Mouse (Mus musculus) intestine, embryonic 15.5 days (tissue): ENCODE measurements around the gene Ythdf1. TPM values are rescaled to one million over a fixed set of nuclear protein-coding genes. Genes with fewer than 3 reads are reported as not detected.

Experiments
- ATAC-seq: fragments of 200-750 bp; cut with Nextera tagmentation; 2 replicates; pipeline ENCODE4 v1.8.0; 2017; ENCODE audit warnings: moderate TSS enrichment, moderate library complexity
- H3K27ac ChIP-seq: fragments of 300-500 bp; sonication (generic); 2 replicates; pipeline ENCODE4 v1.5.1; 2015; ENCODE audit warnings: mild to moderate bottlenecking, inconsistent platforms
- H3K27me3 ChIP-seq: fragments of 300-500 bp; sonication (generic); replicated peaks from 2 replicates; pipeline ENCODE4 v1.6.1; 2015; ENCODE audit warnings: inconsistent platforms
- H3K36me3 ChIP-seq: fragments of 300-500 bp; sonication (generic); 2 replicates; pipeline ENCODE4 v1.6.1; 2015; ENCODE audit warnings: inconsistent platforms
- H3K4me1 ChIP-seq: fragments of 300-500 bp; sonication (generic); replicated peaks from 2 replicates; pipeline ENCODE4 v1.6.1; 2015; ENCODE audit warnings: inconsistent platforms
- H3K4me2 ChIP-seq: fragments of 300-500 bp; sonication (generic); replicated peaks from 2 replicates; pipeline ENCODE4 v1.6.1; 2015; ENCODE audit warnings: mild to moderate bottlenecking, inconsistent platforms
- H3K4me3 ChIP-seq: fragments of 300-500 bp; sonication (generic); replicated peaks from 2 replicates; pipeline ENCODE4 v1.5.1; 2015; ENCODE audit warnings: inconsistent platforms
- H3K9ac ChIP-seq: fragments of 300-500 bp; sonication (generic); 2 replicates; pipeline ENCODE4 v1.6.1; 2015; ENCODE audit warnings: inconsistent platforms
- H3K9me3 ChIP-seq: fragments of 300-500 bp; sonication (generic); 2 replicates; pipeline ENCODE4 v1.6.1; 2016; ENCODE audit warnings: inconsistent platforms
- WGBS: fragments of 180-500 bp; shearing (Covaris S2); methylation state at CpG from one replicate; pipeline ENCODE4 v1.1.7; 2015; 5-methylcytosine and 5-hydroxymethylcytosine counted together
- polyA plus RNA-seq: library from polyadenylated mRNA; unstranded; fragments of >200 nt; fragmentation: Nextera tagmentation; extraction: Ambion mirVana; gene quantifications from 2 replicates; pipeline ENCODE4 v1.2.1, GENCODE M21; 2015

The Ythdf1 gene
- polyA plus RNA-seq, 1 experiment from 2014 or later = 49.3 TPM

DNA sequence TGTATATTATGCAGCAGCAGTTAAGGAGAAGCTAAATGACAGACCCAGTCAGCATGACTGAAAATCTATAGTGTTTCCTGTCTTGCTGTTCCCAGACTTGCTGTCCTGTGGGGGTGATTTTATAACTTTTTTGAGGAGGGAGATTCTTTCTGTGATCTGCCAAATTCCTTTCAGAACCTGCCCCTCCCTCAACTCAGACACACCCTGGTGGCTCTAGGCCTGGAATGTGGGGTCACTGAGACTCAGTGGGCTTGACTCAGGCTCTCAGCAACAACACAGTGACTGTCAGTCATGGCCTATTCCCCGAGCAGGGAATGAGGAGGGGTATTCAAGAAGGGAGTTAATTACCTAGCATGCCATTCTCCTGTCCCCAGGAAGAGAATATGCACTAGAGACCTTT lies 29.2 kb upstream of the Ythdf1 start:
- no peak overlapping the region for H3K27ac ChIP-seq
- no peak overlapping the region for H3K4me3 ChIP-seq
- no peaks in the 10 kb centered on the region for H3K36me3 ChIP-seq
- ATAC-seq = no peak
- H3K4me2 ChIP-seq = no peak overlapping the region
- H3K9me3 ChIP-seq = no peaks in the 10 kb centered on the region
- WGBS = 26% methylated on average over 1 of the region's 1 CpGs
- no peaks in the 10 kb centered on the region for H3K27me3 ChIP-seq
- peaks cover 12% of the 10 kb centered on the region for H3K4me1 ChIP-seq
- no peak overlapping the region for H3K9ac ChIP-seq

DNA sequence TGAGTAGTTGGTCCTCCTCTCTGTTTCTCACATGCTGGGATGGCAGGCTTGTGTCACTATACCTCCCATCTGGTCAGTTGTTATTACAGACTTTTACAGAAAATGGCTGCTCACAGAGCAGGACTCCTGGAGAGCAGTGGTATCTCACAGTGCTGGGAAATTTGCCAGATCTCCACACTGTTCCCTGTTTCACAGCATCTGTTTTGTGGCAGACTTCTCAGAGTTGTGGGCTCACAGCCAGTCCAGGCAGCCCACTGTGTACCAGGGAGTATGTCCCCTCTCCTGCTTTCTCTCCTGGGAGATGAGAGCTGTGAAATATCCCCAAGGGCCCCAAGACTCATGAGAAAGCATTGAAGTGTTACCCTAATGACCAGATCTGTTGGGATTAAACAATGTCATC lies 21.1 kb upstream of the Ythdf1 start:
- no peak overlapping the region for H3K4me2 ChIP-seq
- H3K9ac ChIP-seq = no peak overlapping the region
- H3K4me1 ChIP-seq = no peaks in the 10 kb centered on the region
- H3K9me3 ChIP-seq = no peaks in the 10 kb centered on the region
- H3K36me3 ChIP-seq = no peaks in the 10 kb centered on the region
- no peak overlapping the region for H3K27ac ChIP-seq
- no peaks in the 10 kb centered on the region for H3K27me3 ChIP-seq
- ATAC-seq = no peak
- no peak overlapping the region for H3K4me3 ChIP-seq

DNA sequence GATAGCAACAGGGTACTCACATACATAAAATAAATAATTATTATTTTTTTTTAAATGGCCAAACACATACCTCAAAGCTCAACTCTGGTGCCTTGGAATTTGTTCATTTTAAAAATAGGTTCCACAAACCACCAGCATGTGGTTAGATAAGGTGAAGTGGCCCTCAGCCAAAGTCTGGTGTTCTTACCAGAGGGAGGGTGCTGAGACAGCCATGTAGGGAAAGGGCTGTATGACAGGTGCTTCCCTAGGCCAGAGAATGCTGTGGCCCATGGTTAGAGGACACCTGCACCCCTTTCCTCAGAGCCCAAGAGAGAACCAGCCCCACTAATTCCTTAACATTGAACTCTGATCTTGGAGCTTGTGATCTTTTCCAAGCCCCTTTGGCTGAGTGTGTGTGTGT lies 19.4 kb upstream of the Ythdf1 start:
- Histone ChIP-seq H3K4me1 (no peaks in the 10 kb centered on the region), H3K36me3 (no peaks in the 10 kb centered on the region), H3K4me2 (no peak overlapping the region)

DNA sequence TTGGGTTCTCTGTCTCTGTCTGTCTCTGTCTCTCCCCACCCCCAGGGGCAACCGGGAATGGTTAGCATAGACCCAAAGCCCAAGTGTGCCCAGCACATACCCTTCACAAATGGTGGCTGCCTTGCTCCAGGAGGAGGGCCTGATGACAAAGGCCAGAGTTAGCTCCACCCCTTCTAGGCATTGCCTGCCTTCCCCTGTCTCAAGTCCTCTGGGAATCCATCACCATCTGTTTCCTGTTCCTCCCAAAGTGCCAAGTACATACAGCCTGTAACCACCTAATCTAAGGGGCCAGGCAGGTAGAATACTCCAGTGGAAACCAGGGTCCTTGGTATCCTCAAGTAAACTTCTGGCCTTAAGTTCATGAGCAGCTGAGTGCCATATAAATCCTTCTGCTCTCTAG lies 11.7 kb upstream of the Ythdf1 start:
- H3K4me1 ChIP-seq = no peaks in the 10 kb centered on the region
- no peak overlapping the region for H3K4me2 ChIP-seq
- H3K9ac ChIP-seq = no peak overlapping the region
- H3K27me3 ChIP-seq = no peaks in the 10 kb centered on the region
- ATAC-seq = 0 out of 2 replicates have a peak, but pooled peaks have one; percentile 41
- no peaks in the 10 kb centered on the region for H3K9me3 ChIP-seq
- no peaks in the 10 kb centered on the region for H3K36me3 ChIP-seq
- 63% methylated on average over 1 of the region's 1 CpGs for WGBS
- no peak overlapping the region for H3K4me3 ChIP-seq
- no peak overlapping the region for H3K27ac ChIP-seq

More for the DNA sequence above, 19.4 kb upstream of the Ythdf1 start:
- Histone ChIP-seq H3K27ac (no peak overlapping the region), H3K27me3 (no peaks in the 10 kb centered on the region), H3K4me3 (no peak overlapping the region), H3K9ac (no peak overlapping the region), H3K9me3 (no peaks in the 10 kb centered on the region)
- no peak for ATAC-seq

DNA sequence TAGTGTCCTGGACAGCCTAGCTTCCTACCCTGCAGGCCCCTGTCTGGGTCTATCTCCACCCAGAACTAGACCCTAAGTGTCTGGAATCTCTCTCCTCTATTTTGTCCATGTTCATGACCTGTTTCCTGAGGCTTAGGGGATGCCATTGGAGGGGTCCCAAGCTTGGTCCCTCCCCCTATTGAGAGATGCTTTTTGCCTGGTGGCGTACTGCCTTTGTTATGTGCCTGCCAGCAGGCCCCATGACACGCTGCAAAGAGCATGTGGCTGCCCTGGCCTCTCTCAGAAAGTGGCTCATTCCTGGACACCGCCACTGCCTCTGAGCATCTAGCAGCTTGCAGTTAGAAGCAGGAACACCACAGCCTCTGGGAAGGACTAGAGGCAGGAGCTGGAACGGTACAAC lies 8.0 kb upstream of the Ythdf1 start, which contains the start of gene Birc7:
Gene Birc7 (plus strand): TSS at position 301 of the 400 bp plus-strand sequence.
- ATAC-seq = no peak

DNA sequence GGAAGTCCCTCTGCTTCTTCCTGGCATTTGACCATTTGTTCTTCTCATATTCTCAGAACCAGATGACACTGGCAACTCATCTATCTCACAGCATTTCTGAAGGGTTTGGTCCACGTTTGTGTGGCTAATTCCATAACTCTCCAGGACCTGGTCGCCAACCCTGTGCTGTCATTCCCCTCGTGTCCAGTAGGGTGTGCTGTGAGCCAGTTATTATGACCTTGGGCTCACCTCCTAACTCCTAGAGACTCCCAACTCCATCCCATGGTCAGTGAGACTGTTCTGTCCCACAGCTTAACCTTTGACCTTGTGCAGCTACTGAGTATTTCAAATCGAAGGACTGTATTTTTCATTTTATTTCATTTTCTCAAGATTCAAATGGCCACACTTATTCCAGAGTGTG lies 4.4 kb upstream of the Ythdf1 start:
- Histone ChIP-seq H3K4me2 (no peak overlapping the region), H3K9me3 (no peaks in the 10 kb centered on the region), H3K4me3 (no peak overlapping the region), H3K4me1 (no peaks in the 10 kb centered on the region), H3K9ac (no peak overlapping the region), H3K36me3 (no peaks in the 10 kb centered on the region), H3K27ac (no peak overlapping the region), H3K27me3 (no peaks in the 10 kb centered on the region)
- WGBS = 7% methylated on average over 4 of the region's 4 CpGs
- no peak for ATAC-seq

More for the DNA sequence above, 8.0 kb upstream of the Ythdf1 start, which contains the start of gene Birc7:
- Histone ChIP-seq H3K4me2 (no peak within 1 kb of the TSS), H3K36me3 (no peaks in the 10 kb centered on the region), H3K27me3 (no peaks in the 10 kb centered on the region), H3K4me1 (no peaks in the 10 kb centered on the region), H3K9me3 (no peaks in the 10 kb centered on the region), H3K27ac (no peak within 1 kb of the TSS), H3K4me3 (no peak within 1 kb of the TSS), H3K9ac (no peak within 1 kb of the TSS)
- 62% methylated on average over 4 of the region's 4 CpGs for WGBS

DNA sequence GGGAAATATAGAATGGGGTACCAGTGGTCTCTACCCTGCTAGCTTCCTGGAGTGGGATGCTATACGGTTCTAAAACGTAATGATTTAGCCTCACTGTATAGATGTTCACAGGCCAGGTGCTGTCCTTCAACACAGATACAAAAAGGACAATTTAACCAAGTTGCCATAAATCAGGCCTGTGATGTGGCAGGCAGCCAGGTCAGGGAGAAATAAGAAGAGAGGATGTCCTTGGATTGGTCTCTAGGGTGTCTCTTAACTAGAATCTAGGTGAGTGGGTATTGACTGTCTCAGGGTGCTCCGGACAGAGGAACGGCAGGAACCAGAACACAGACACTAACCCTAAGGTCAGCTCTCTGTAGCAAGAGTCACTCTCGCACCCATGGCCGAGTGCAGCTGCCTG lies 2.0 kb upstream of the Ythdf1 start:
- WGBS = 84% methylated on average over 6 of the region's 6 CpGs
- H3K4me3 ChIP-seq = no peak overlapping the region
- no peaks in the 10 kb centered on the region for H3K9me3 ChIP-seq
- no peaks in the 10 kb centered on the region for H3K36me3 ChIP-seq
- ATAC-seq = no peak
- H3K27ac ChIP-seq = no peak overlapping the region
- peaks cover 3% of the 10 kb centered on the region; the same call in 1 of the 2 replicates for H3K4me1 ChIP-seq
- no peak overlapping the region for H3K4me2 ChIP-seq
- H3K9ac ChIP-seq = no peak overlapping the region
- H3K27me3 ChIP-seq = no peaks in the 10 kb centered on the region

DNA sequence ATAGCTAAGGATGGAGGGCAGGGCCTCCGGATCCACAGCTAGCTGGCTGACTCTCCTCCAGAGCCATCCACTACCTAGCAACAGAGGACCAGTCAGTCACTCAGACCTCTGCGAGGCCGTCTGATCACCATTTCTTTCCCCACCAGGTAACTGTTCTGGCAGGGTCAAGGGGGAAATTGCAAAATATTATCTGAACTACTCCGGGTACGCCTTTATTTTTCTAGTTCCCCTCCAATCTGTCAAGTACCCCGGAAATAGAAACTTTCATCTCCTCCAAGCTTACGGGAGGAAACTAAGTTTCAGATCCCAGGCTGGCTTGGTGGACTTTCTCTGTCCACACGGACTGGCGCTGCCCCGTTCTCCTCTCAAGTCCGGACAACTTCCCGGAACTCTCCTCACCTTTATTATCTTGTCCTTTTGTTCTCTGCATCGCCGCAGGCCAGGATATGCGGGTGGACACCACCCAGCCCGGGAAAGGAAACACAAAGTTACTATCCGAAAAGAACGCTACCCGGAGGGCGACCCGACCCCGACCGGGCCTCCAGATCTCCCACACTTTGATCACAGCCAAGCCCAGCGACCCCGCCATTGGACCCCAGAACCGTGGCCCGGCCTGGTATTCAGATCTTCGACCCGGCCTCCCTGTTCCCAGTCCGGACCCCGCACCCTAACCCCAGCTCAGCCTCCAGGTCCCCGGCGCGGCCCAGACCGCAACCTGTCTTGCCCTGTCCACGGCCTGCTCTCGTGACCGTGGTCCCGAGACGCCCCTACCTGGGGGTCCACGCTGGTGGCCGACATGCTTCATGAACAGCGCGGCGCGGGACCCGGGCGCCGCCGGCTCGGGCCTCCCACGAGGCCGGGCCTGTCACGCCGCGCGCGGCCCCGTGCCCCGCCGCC lies 588 bp downstream of the Ythdf1 start:
- peak overlapping the region; percentile 76 for H3K27ac ChIP-seq
- H3K36me3 ChIP-seq = no peaks in the 10 kb centered on the region
- H3K4me1 ChIP-seq = peaks cover 5% of the 10 kb centered on the region; the same call in 1 of the 2 replicates
- peak; percentile 63; the same call in 1 of the 2 replicates for ATAC-seq
- H3K4me2 ChIP-seq = peak overlapping the region; percentile 65
- under 1% methylated on average over 61 of the region's 61 CpGs for WGBS
- no peaks in the 10 kb centered on the region for H3K9me3 ChIP-seq
- peak overlapping the region; percentile 100 for H3K4me3 ChIP-seq
- H3K9ac ChIP-seq = peak overlapping the region; percentile 99
- no peaks in the 10 kb centered on the region for H3K27me3 ChIP-seq

DNA sequence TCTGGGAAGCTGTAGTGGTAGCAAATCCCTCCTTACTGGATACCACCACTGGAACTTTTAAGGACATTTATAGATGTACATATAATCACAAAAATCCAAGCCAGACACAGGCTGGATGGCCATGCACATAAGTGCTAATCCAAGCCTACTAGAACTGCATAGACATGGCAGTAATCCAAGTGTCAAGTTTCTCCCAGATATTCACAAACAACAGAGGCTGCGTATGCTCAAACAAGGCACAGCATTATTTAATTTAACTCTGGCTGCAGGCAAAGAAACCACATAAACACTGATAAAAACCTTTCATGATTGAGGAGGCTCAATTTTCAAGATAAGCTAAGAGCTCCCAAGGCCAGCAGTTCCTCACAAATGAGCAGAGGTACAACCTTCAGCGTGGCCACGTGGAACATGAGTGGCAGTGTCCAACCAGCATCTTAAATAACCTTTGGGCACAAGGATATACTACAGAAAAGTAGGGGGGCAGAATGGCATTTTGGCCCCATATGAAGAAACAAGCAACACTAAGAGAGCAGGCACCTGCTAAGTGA lies 4.8 kb downstream of the Ythdf1 start:
- no peaks in the 10 kb centered on the region for H3K27me3 ChIP-seq
- H3K9me3 ChIP-seq = no peaks in the 10 kb centered on the region
- H3K4me3 ChIP-seq = no peak overlapping the region
- peaks cover 23% of the 10 kb centered on the region for H3K36me3 ChIP-seq
- peaks cover 5% of the 10 kb centered on the region; the same call in 1 of the 2 replicates for H3K4me1 ChIP-seq
- no peak overlapping the region for H3K4me2 ChIP-seq
- no peak for ATAC-seq
- 57% methylated on average over 3 of the region's 3 CpGs for WGBS
- no peak overlapping the region for H3K9ac ChIP-seq
- no peak overlapping the region for H3K27ac ChIP-seq

DNA sequence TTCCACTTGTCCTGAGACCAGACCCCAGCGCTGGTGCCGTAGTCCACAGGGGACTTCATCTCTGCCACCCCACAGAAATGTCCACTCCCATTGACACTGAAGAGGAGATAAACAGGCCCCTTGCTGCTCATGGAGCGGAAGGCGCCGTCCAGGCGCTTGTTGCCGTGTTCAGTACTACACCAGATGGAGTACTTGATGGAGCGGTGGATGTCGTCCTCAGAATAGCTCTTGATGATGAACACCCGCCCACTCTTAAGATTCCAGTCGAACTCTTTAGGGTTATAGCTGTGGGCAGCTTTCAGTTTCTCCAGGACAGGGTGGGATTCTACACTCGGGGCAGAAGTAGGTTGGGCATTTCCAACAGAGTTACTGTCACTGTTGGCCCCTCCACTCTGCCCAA lies 9.8 kb downstream of the Ythdf1 start:
- Histone ChIP-seq H3K4me2 (no peak overlapping the region), H3K27me3 (no peaks in the 10 kb centered on the region), H3K9ac (no peak overlapping the region), H3K4me3 (no peak overlapping the region), H3K9me3 (no peaks in the 10 kb centered on the region), H3K27ac (no peak overlapping the region), H3K36me3 (peaks cover 32% of the 10 kb centered on the region), H3K4me1 (0 out of 2 replicates have a peak, but pooled peaks cover 3% of the 10 kb centered on the region)
- no peak for ATAC-seq
- WGBS = 95% methylated on average over 12 of the region's 12 CpGs

DNA sequence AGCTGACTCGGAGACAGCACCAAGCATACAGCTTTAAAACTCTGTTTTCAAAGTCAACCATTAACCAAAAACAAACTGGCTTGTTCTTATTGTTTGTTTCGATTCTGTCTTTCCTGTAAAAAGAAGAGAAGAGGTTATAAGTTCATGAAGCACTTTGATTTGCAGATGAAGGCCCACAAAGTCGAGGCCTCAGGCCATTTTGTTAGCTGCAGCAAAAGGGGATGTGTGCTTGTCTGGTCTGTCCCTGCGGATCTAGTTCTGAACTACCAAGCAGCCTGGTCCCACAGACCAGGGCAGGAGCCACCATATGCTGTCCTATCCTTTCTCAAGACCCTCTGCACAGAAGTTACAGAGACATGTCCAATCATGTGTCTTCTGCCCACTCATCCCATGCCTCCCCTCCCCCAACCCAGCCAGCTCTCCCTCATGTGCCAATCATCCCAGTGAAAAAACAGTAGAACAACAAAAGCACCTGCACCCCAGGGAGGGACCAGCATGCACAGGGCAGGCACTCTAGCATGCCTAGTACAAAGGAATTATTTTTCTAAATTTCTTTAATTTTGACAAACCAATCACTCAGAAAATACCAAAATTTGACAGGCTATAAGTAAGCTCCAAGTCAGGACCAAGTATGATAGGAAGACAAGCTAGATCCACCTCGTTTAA lies 15.1 kb downstream of the Ythdf1 start:
- no peaks in the 10 kb centered on the region for H3K4me1 ChIP-seq
- no peaks in the 10 kb centered on the region for H3K9me3 ChIP-seq
- 57% methylated on average over 5 of the region's 5 CpGs for WGBS
- no peak overlapping the region for H3K4me3 ChIP-seq
- ATAC-seq = no peak
- H3K27ac ChIP-seq = no peak overlapping the region
- H3K4me2 ChIP-seq = no peak overlapping the region
- peaks cover 7% of the 10 kb centered on the region for H3K36me3 ChIP-seq
- H3K27me3 ChIP-seq = no peaks in the 10 kb centered on the region
- no peak overlapping the region for H3K9ac ChIP-seq

DNA sequence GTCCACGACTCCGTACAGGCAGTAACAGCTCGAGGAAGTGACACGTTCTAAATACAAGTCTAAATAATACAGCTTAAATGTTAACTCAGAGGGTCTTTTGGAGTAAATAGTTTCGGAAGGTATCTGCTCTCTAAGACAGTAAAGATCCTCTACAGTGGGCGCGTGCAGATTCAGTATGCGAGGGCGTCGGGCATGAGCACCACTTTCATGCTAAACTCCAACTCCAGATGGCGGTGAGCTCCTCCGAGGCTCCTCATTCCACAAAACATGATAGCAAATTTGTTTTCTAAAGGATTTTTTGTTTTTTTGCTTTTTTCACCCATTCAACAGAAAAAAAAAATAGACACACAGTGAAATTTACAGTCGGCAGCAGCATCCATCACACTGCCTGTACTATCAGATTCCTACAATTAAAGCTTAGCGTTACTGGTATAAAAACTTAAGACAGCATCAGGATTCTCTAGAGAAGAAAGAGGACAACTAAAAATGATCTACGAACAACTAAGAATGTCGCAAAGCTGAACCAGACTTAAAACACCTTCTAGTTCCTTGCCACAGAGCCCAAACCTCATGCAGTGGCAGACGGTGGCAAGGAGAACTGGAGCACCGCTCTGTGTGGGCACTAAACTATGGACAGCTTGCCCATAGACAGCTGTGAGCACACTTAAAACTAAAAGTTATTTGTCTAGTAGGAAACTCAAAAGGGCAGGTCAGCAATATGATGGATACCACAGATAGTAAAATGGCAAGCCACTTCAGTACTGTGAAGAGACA lies 16.1 kb downstream of the Ythdf1 start:
- 93% methylated on average over 18 of the region's 18 CpGs for WGBS
- Histone ChIP-seq H3K4me2 (no peak overlapping the region), H3K4me1 (no peaks in the 10 kb centered on the region), H3K4me3 (no peak overlapping the region), H3K36me3 (no peaks in the 10 kb centered on the region), H3K9me3 (no peaks in the 10 kb centered on the region), H3K27ac (no peak overlapping the region), H3K9ac (no peak overlapping the region), H3K27me3 (no peaks in the 10 kb centered on the region)
- no peak for ATAC-seq
